Mouse (Mus musculus) thymus, postnatal 0 days (tissue): Measurements from ENCODE around the gene Garnl3. TPM values are rescaled to one million over a fixed set of nuclear protein-coding genes. Genes with fewer than 3 reads are reported as not detected.

Experiments
- DNase-seq: peaks from one replicate; pipeline ENCODE4 v3.0.0-alpha.2; 2015; ENCODE audit warnings: low spot score
- polyA plus RNA-seq: library from polyadenylated mRNA; unstranded; fragments of >200 nt; fragmentation: Nextera tagmentation; extraction: Ambion mirVana; gene quantifications from 2 replicates; pipeline ENCODE4 v1.2.1, GENCODE M21; 2015

The Garnl3 gene
- polyA plus RNA-seq, 1 experiment from 2014 or later, result 1.0 TPM

DNA sequence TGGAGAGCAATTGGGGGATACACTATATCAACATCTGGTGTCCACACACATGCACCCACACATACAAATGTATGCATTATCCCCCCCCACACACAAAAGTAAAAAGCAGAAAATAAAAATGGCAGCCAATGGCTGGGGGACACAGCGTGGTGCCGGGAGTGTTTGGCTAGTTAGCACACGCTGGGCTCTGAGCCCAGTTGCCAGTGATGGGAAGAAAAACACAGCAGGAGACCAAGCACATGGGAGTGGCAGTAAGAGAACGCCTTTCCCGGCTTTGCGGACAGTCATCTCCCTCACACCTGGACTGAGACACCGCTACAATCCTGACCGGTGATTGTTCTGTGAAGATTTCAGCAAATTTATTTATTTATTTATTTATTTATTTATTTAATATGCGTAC lies 160.2 kb downstream of the Garnl3 start:
- DNase-seq, result no peak

DNA sequence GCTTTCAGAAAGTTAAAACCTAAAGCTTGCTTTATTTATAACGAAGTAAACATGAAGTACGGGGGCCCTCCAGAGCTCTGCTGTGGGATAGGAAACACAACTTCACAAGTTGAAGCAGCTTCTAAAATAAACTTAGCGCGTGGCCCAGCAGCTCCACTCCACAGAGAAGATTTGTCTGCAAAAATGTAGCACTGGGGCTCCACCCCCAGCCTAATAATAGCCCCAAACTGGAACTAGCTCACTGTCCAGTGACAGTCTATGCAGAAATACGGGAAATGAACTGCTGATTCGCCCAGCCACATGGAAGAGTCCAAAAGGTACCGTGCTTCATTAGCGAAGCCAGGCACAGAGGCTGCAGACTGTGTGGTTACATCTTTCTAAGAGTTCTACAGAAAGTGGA lies 162.1 kb downstream of the Garnl3 start:
- no peak for DNase-seq

DNA sequence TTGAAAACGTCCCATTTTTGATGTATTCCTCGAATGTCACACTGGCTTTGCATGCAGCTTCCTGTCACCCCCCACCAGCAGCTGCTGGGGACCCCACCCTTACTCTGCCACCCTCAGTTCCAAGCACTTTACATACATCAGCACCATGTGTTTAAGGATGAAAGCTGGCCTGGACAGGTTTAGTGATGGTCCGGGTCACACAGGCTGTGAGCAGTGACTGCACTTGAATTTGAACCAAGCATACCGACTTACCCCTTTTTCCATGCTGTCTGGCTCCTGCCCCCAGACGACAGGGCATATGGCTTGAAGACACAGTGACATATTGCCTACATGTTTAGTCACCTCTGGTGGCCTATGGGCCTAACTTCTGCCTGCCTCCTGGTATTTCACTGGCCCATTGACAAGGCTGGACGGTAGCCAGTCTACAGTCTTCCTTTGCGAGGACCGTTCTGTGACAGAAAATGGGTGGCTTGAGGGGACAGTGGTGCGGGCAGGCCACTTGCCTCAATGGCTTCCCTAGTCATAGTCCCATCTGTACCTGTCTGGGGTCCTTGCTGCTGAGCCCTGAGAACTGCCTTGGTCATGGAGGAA lies 163.3 kb downstream of the Garnl3 start:
- no peak for DNase-seq

DNA sequence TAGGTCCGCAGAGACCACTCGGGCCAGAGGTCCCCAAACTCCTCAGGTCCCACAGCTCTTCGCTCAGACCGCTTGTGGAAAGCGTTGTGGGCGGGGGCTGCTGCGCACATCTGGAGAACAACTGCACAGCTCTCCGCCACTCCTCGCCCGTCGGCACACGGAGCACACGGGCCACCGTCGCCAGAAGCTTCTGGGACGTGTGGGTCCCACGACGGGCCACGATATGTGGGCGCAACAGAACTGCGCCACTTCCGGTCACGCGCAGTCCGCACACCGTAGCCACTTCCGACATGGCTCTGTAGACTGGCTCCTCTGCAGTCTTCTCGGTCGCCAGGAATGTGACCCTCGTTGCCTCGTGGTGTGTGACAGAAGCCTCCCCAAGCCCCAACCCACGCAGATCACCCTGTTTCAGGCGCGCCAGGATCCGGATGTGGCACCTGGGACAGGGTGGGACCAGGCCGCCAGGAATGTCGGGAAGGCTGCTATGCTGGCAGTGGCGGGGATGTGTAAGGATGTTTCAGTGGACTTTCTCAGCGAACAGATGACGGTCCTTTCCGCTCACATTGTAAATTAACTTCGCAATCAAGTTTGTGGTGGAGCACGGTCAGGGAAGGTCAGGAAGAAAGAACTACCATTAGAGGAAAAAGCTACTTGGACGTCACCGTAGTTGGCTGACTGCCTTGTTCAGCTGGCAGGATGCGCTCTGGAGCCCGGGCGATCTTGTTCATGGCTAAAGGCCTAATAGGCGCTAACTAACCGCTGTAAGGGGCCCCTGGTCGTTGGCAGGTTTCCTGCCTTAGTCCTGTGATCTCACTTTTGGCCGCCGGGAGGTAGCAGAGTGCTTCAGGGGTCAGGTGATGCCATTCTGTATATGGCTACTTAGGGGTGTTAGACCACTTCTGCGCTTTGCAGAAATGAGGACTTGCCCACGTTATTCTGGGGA lies 164.5 kb downstream of the Garnl3 start:
- DNase-seq, result peak; percentile 65

DNA sequence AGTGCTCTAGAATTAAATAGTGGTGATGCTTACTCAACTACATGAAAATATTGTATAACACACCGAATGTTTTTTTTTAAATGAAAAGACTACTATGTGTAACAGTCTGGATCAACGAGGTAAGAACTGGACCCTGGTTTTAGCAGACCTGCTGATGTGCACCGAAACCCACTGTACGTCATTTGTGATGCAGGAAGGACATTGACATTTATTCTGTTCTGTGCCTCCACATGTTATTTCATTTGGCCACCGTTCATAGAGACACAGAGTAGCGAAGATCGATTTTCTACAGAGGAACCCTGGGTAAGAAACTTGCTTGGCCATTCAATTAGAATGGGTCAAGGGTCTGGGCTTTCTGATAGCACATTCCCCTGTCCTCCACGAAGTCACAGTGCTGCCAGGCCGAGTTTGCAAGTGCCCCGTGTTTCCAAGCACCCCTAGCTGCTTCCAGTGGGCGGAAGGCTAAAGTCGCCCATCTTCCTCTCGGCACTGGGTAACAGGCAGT lies 165.2 kb downstream of the Garnl3 start:
- DNase-seq, result no peak

DNA sequence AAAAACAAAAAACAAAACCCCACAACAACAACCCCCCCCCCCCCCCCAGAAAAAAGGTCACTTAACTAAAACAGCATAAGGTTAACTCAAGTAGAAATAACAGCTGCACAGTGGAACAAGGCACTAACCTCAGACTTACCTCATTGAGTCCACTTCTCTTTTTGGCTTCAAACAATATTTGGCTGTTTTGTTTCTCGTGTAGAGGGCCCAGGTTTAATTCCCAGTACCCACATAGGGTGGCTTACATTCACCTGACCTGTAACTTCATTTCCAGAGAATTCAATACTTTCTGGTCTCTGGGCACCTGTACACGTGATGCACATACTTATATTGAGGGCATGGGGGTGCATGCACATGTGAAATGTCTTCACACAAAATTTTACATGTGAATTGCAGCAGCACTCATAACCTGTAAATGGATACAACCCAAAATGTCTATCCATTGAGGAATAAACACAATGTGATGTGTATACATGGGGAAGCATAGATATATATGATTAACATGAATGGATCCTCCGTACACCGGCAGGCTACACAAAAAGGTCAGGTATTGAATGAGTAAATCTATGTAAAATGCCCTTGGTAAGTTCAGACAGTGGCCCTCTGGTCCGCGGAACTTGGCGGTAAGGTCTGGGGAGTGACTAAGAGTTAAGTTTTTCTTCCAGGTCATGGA lies 165.8 kb downstream of the Garnl3 start:
- DNase-seq, result no peak

DNA sequence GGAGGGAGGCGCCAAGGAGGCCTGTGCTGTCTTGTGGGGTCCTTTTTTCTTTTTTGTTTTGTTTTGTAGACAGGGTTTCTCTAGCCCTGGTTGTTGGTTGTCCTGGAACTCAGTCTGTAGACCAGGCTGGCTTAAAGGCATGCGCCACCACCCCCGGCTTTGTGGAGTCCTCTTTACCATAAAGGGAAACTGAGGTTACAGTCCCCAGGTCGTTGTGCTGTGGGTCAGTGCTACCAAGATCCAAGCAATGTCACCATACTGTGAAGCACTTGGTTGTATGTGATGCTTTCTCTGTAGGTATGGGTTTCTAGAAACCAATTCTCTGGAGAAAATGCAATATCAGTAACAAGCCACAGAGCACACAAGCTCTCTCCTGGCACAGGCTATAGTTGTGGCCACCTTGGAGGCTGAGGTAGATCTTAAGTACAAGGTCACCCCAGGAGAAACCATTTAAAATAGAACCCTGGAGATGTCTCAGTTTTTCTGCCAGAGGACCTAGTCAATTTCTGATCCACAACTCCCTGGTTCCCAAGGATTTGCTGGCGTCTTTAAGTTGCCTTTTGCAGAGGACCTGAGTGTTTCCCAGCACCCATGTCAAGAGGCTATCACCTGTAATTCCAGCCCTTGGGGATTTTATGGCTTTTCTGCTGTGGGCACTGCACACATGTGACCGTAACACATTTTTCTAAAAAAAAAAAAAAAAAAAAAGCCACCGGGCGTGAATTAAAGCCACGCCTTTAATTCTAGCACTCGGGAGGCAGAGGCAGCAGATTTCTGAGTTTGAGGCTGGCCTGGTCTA lies 166.6 kb downstream of the Garnl3 start:
- DNase-seq, result no peak

DNA sequence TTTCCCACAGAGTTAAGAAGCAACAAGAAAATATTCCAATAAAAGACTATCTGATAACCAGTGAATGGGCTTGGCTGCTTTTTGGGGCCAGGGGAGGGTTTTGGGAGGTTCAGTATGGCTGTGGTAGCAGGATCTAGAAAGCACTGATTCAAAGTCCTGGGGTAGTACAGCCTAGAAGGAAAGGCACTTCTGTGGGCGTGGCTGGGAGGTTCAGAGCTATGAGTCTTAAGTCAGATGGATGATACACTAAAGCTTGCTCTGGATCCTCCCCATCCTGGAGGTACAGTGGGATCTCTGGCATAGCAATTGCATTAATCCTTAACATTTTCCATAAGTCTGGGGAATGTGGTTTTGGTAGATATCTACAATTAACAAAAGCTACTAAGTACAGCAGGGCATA lies 167.5 kb downstream of the Garnl3 start:
- no peak for DNase-seq

DNA sequence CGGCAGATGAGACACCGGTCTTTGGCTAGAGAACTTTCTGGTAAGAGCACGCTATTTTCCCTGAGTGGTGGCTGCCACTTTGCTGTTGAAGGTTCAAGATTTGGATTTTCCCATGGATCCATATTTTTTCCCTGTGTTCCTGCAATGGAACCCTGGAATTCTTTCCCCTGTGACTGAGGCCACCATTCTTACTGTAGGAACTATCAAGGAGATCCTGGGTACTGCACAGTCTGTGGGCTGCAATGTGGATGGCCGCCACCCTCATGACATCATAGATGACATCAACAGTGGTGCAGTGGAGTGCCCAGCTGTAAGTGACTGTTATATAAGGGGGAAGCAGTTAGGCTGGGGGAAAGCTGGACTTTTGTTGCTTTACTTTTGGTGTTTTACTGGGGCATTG lies 167.9 kb downstream of the Garnl3 start:
- no peak for DNase-seq

DNA sequence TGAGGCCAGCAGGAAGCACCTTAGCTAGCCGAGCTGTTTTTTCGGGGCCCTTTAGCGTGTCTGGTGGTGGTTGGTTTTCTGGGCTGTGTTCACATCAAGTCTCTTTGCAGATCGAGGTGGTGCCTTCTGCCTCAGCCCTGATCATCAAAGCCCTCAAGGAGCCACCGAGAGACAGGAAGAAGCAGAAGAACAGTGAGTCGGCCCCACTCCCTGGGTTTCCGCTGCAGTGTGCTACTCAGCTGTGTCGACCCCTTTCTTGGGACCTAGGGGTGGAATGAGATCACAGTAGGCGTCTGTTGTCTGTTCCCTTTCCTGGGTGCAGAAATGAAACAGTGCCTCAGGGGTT lies 168.6 kb downstream of the Garnl3 start:
- DNase-seq, result peak; percentile 78

DNA sequence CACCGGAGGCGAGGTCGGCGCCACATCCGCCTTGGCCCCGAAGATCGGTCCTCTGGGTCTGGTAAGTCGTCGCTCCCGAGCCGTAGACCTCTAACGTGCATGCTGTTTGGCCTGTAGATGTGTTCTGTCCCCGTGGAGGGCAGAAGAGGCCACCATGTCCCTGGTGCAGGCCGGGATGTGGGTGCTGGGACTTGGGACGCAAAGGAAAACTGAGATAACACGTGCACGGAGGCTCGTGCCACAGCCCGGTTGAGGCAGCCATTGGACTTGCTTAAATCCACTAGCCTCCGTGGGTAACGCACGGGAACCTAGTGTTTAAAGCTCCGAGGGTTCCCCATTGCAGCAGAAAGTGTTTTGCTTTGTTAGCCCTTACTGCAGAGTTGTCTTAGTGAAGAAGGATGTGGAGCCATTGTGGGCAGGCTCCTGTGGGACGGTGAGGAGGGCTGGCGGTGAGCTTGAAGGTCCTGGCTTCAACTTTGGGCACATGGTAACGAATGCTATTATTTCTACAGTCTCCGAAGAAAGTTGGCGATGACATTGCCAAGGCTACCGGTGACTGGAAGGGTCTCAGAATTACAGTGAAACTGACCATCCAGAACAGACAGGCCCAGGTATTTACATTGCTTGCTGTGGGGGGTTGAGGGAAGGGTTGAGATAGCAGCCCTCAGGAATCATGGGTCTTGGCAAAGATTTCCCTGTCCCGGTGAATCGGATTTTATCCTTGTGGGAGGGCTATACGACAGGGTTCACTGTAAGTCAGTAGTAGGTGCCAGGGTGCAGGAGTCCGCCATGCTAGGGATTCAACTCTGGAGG lies 169.2 kb downstream of the Garnl3 start:
- peak; percentile 43 for DNase-seq

DNA sequence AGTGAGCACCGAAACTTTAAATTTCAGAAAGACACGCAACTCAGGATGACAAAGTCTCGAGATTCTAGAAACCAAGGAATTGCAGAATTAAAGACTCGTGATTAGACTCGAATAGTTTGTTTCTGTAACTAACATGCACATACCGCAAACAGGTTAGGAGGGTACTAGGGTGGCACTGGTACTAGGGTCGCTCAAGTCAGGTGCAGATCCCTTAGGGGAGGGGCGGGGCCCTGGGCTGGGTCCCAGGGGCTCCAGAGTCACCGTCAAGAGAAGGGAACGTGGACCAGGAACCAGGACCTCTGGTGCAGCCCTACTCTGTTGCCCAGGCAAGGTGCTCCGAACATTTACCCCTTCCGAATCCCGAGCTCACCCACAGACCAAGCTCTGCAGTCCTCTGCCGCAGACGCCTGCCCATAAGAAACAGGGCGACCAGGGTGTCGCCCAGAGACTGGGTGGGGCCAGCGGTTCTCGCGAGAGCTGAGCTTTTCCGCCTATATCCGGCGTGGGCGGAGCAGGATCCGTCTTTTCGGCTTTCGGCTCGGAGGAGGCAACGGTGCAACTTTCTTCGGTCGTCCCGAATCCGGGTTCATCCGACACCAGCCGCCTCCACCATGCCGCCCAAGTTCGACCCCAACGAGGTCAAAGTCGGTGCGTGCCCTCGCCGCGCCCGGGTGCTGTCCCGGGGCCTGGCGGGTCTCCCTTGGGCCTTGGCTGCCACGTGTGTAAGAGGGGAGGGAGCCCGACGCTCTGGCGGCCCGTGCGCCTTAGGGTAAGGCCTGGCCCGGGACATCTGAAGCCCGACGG lies 170.1 kb downstream of the Garnl3 start, which contains the start of the genes Rpl12 and Lrsam1:
TSS of gene Rpl12 (plus strand) at position 368 of the 804 bp plus-strand sequence.
TSS of gene Lrsam1 (minus strand) at position 423 of the 804 bp plus-strand sequence.
- peak; percentile 97 for DNase-seq

DNA sequence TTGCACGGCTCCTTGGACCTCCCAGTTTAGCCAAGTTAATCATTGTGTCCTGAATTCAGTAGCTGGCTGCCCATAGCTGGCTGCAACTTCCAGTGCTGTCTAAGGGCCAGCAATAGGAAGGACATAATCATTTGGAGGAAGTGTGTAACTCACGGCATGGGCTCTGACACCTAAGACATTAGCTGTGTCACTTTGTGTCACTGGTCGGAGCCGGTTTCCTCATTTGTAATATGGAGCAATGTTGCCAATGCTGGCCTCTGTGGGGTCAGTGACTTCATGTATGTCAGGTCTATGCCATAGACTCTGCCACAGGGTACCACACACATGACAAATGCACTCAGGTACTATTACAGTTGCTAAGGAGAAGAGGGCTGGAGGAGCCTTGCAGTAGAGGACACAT lies 171.2 kb downstream of the Garnl3 start:
- DNase-seq, result no peak

DNA sequence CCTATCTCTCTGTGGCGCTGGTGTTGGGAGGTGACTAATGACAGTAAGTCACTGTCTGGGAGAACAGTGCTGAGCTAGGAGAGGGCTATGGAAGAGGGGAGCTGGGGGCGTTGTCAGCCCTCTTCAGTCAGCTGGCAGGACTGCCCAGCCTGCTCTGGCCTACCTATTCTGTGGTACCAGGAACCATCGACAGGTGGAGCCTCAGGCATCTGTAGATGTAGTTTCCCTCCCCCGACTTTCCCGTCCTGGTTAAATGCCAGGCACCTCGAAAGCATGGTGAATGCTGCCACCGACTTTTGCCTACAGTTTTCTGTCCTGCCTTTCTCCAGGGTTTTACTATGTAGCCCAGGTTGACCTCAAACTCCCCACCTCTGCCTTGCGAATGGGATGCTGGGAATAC lies 174.1 kb downstream of the Garnl3 start:
- no peak for DNase-seq

DNA sequence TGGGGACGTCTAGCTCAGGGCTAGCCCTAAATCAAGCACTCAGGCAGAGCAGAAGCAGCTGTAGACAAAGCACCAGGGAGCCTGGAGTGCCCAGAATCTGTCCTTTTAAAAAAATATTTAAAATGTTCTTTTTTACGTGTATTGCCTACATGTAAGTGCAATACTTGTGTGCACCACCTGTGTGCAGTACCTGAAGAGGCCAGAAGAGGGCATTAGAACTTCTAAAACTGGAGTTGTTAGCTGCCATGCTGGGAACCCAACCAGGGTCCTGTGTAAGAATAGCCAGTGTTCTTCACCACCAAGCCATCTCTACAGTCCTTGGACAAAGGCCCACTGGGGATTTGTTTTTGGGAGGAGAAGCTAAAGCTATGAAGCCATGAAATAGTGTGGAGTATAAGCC lies 176.9 kb downstream of the Garnl3 start:
- DNase-seq, result no peak

DNA sequence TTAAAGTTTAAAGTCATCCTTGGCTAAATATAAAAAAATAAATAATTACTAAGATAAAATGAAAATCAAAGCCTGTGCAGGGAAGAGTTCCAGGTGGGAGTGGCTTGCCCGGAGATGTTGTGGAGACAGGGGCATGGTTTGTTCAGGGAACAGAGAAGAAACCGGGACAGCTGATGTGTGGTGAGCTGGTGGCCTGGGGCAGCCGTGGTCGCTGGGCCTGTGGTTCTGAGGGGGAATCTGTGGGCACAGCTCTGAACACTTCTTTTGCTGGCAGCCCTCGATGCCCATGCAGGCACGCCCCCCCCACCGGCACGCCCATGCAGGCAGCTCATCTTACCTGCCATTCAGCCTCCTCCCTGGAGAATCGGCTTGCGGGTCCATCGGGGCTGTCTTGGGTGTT lies 184.0 kb downstream of the Garnl3 start:
- no peak for DNase-seq

DNA sequence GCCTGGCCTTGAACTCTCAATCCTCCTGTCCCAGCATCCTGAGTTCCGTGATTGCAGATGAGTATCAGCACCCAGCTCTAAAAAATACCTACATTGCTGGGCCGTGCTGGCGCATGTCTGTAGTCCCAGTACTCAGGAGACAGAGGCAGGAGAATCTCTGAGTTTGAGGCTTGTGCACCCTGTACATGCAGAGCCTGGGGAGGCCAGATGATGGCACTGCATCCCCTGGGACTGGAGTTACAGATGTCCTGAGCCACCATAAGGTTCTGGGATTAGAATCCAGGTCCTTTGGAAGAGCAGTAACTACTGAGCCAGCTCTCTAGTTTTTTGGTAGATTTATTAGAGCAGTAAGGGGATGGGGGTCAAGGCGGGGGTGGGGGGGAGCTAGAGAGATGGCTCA lies 191.0 kb downstream of the Garnl3 start:
- no peak for DNase-seq

DNA sequence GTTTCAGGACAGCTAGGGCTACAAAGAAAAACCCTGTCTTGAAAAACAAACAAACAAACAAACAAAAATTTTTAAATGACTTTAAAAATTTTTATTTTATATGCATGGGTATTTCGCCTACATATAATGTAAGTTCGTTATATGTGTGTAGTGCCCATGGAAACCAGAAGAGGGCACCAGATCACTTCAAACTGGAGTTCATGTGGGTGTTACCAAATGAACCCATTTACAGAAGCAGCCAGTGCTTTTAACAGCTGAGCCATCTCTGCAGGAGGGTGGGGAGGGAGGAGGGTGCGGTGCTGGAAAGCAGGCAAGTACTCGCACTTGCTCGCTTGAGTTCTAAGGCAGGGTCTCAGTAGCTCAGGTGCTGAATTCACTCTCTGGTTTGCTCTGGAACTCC lies 192.0 kb downstream of the Garnl3 start:
- DNase-seq, result peak; percentile 73

DNA sequence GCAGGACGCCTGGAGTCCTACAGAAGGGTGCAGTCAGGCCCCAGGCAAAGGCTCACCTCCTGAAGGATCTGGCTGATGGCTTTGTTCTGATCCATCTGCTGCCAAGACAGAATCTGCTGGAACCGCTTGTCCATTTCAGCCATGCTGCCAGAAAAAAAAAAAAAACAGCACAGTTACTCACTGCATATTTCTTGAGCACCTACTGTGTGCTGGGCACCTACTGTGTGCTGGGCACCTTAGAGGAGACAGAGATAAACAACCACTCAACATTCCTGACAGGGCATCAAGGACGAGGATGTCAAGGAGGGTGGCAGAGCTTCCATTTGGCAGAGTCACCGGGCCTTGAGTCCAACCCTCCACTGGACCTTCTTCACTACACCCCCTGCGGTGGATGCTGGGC lies 192.7 kb downstream of the Garnl3 start:
- DNase-seq, result no peak
